Mouse (Mus musculus) heart, postnatal 4 days (tissue): ENCODE data around the gene Plk5. TPM values are rescaled to one million over a fixed set of nuclear protein-coding genes. Genes with fewer than 3 reads are reported as not detected.

ENCODE experiments used
- DNase-seq: peaks from one replicate; pipeline ENCODE4 v3.0.0; 2021
- total RNA-seq, 2 experiments: library from RNA; stranded (reverse); gene quantifications; 2 replicates each; pipeline ENCODE4 v1.2.3; 2021

The Plk5 gene
- total RNA-seq, 2 experiments from 2014 or later = not detected

GRCm38 (mm10) chr10:80357994-80358639 lies 1.9 kb downstream of the Plk5 start:
- peak; percentile 39 for DNase-seq

DNA sequence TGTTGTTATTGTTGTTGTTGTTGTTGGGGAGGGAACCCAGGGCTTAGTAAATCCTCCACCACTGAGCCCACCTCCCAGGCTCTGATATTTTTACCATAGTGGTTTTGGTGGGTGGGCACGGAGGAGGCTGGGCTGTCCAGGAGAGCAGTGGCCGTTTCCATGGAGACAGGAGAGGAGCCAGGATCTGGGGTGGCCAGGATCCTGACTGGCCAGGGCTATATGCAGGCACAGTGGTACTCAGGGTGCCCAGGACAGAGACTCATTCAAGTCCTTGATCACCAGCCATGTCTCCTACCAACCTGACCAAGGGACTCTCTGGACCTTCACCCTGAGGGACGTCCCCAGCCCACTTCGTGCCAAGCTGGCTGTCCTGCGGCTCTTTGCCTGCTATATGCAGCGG lies 7.5 kb downstream of the Plk5 start:
- DNase-seq = no peak

DNA sequence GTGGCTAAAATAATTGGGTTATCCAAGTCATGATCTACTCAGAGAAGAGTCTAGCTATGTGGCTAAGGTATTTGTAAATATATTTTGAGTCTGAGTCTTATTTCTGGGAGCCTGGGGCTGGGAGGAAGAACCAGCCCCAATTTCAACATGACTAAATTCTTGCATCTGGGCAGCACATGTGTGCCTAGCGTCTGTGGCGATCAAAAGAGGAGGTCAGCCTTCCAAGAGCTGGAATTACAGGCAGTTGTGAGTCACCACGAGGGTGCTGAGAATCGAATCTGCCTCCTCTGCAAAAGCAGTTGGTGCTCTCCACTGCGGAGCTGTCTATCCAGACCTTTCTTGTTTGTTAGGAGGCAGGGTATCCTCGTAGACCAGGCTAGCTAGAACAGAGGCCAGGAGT lies 9.5 kb downstream of the Plk5 start:
- no peak for DNase-seq

DNA sequence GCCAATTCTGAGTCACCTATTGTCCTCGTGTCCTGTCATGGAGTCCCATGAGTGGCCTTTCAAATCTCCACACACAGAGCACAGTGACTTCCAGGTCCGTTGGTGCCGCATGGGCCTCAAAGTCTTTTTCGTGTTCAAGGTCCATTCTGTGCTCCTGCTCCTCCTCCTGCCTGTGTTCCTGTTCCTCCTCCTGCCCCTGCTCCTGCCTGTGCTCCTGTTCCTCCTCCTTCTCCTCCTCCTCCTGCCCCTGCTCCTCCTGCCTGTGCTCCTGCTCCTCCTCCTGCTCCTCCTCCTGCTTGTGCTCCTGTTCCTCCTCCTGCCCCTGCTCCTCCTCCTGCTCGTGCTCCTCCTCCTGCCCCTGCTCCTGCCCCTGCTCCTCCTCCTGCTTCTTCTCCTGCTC lies 11.7 kb downstream of the Plk5 start:
- no peak for DNase-seq

DNA sequence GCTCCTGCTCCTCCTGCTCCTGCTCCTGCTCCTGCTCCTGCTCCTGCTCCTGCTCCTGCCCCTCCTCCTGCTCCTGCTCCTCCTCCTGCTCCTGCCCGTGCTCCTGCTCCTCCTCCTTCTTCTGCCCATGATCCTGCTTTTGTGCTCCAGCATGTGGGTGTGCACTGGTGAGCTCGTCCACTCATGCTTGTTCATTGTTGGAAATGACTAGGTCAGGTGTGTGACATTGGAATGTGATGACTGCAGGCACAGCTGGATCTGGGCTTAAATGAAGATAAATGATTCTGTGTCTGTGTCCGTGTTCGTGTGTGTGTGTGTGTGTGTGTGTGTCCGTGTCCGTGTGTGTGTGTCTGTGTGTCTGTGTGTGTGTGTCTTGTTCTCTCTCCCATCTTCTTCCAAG lies 12.1 kb downstream of the Plk5 start:
- DNase-seq = no peak

DNA sequence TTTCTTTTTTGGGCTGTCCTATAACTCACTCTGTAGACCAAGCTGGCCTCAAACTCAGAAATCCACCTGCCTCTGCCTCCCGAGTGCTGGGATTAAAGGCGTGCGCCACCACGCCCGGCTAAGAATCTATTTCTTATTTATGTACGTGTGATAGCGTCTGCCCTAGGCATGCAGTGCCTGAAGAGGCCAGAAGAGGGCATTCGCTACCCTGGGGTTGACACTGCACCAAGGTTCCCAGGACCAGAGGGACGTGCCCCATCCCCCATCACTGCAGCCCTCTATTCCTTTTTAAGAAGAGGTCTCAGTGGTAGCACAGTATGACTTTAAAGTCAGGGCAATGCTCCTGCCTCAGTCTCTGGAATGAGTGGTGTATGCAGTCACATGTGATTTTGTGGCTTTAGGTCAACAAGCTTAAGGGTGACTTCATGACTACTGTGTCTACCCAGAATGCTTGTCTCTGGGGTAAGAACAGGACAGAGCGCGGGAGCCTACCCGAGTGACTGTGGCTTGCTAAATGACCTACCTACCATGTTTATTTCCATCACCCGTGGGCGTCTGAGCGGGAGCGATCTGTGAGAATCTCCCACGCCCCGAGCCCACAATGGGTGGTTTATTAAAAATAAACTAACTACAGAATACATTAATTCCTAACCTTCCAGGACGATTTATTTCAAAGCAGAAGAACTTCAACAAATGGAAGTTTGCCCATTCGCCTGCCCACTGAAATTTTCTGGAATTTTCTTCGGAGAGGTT lies 13.9 kb downstream of the Plk5 start:
- no peak for DNase-seq

GRCm38 (mm10) chr10:80371411-80371966 lies 15.2 kb downstream of the Plk5 start:
- no peak for DNase-seq

DNA sequence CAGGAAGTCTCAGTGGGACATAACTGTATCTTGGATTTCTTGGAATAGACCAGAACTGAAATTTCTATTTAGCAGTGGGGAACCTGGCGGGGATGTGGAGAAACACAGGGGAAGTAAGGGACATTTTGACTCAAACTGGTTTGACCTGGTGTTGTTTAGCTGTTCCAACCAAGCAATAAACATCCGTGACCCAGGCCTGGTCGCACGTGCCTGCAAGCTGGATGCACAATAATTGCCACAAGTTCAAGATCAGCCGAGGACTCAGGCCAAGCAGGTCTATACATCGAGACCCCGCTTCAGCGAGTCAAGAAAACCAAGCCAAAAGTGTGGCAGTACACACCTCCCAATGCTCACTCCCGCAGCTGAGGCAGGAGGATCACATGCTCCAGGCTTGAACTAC lies 15.7 kb downstream of the Plk5 start:
- no peak for DNase-seq

DNA sequence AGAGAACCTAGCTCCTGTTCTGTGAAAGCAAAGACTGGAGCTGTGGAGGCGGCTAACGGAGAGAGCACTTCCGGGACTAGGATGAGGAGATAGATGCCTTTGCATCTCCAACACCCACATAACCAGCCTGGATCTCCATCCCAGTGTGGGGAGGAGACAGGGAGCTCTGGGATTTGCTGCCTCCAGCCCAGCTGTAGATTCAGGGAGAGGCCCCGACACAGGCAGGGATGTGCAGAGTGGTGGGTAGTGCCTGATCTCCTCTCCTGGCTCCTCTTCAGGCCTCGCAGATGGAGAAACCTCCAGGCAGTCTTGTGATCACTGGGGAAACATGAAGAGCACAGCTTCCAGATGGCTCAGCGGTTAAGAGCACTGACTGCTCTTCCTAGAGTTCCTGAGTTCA lies 16.4 kb downstream of the Plk5 start:
- DNase-seq = no peak

- DNase-seq = peak; percentile 87
Observed at GRCm38 (mm10) chr10:80374063-80374462, 17.8 kb downstream of the Plk5 start.

GRCm38 (mm10) chr10:80376160-80376559 lies 19.9 kb downstream of the Plk5 start:
- DNase-seq = peak; percentile 98

DNA sequence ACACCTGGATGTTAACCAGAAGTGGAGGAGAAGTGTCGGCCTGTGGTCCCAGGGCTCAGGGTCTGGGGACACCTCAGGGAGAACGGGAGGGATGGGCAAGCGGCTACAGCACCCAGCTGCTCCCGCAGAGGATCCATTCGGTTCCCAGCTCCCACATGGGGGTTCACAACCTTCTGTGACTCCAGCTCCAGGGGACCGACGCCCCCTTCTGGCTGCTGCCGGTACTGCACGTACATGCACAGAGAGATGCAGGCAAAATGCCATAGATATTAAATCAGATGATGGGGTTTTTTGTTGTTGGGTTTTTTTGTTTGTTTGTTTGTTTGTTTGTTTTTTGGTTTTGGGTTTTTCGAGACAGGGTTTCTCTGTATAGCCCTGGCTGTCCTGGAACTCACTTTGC lies 21.5 kb downstream of the Plk5 start:
- DNase-seq = peak; percentile 59

DNA sequence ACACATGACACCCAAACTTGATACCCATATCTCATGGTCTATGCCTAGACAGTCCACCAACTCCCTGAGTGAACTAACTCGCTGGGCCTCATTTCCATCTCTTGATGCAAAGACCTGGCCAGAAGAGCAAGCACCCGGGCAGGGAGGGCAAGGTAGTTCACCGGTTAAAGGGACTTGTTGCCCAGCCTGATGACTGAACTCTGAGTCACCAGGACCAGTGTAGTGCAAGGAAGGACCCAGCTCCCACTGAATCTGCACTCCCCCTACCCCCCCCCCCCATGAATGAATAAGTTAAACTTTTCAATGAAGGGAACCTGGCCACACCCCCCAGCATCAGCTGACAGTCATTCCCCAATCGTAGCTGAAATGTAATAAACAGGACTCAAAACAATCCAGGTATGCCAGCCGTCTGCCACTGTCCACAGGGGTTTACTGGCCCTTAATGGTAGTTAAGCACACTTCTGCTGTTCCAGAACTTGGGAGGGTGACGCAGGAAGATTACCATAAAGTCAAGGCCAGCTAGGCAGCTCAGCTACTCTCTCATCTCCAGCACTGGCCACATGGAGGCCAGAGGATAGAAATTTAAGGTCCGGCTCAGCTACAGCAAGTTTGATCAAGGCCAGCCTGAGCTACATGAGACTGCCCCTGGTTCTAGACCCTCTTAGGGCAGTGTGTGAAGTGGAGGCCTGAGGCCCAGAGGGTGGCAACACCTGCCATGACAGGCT lies 26.5 kb downstream of the Plk5 start:
- no peak for DNase-seq

GRCm38 (mm10) chr10:80383431-80383830 lies 27.2 kb downstream of the Plk5 start:
- DNase-seq = no peak

DNA sequence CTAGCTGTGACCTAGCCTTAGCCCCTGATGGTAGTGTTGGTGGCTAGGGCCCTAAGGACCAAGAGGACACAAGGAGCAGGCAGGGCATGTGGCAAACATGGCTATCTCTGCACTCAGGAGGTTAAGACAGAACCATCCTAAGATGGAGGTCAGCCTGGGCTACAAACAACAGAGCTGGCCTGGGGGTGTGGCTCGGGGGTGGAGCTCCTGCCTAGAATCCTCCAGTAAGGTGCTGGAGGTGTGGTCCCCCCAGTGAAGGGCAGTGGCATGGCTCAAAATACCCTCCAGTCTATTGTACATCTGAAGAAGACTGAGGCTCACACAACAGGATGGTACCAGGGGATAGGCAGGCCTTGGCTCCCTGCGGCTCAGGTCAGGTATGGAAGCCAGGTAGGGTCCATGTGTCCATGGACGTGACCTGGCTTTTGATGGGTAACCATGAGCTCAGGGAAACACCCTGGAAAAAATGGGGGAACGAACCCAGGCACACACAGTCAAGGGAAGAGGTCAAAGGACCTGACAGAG lies 27.9 kb downstream of the Plk5 start:
- DNase-seq = no peak

- no peak for DNase-seq
Observed at GRCm38 (mm10) chr10:80384709-80385108, 28.4 kb downstream of the Plk5 start.

DNA sequence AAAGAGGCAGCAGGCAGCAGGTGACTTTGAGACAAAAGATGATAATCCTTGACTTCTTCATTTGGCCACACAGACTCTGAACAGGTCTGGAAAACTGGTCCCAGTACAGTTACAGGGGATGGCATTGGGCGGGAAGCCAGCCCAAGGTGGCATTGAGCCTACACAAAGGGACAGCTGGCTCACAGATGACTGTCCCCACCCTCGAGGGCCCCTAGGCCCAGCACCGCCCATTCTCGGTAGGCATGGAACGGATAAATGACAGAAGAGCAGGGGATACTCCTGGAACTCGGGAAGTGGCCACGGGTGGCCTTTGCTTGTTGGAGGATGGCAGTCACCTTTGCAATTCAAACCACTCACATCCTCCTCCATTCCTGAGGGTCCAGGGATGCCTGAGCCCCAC lies 29.1 kb downstream of the Plk5 start:
- no peak for DNase-seq

DNA sequence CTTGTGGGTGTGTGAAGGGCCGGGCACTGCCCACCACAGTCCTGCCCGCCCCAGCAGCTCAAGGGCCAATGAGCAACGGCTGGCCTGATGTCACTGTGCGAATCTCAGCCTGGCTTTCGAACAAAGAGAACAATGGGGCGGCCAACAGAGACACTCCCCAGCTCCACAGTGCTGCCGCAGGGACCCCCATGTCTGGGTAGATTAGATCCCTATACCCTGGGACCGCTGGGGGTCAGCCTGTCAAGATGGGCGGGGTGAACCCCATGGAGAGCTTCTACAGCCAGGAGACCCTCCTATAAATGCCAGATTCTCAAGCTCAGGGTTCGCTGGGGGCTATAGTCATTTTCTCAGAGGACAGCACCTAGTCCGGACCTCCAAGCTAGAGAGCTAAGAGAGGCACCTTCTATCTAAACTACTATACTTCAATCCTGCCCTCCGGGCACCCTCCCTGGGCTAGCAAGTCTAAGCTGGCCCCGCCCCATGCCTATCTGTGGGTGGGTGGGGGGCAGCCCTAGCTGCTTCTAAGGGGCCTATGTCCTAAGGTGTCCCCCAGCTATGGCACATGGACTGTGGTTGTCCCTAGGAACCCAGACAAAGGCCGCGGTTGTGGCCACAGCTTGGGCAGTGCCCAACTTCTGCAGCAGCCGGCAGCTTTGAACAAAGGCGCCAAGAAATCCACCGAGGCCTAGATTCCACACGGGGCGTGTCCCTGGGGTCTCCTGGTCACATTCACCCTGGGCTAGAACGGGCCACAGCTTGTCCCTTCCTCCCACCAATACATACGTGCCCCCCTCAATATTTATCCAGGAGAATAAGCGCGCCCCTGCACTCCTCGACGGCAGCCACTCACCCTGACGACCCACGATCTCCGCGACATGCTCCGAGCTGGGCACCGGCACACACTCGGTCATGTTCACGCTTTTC lies 29.8 kb downstream of the Plk5 start:
- peak; percentile 71 for DNase-seq

DNA sequence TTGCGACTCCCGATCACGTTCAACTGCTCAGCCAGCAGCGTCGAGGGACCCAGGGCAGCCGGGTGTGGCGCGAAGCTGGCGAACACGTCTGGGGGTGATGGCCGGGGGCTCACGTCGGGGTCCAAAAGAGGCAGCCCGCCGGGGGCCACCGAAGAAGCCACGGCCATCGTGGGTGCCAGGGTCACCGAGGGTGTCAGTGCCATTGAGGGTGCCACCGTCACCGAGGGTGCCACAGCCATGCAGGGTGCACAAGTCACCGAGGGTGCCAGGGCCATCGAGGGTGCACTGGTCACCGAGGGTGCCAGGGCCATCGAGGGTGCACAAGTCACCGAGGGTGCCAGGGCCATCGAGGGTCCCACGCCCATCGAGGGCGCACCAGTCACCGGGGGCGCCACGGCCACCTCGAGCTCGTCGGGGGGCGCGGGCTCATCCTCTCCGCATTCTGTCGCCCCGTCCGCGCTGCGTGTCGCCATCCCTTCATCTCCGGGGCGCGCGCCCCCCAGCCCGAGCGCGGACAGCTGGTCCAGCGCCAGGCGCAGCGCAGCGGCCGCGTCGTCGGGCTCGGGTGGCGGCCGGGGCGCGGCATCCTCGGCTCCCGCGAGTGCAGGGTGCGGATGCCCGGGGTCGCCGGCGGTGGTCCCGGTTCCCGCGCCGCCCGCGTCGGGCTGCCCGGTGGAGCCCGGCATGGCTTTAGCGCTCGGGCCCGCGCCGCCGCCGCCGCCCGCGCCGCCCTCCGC lies 30.6 kb downstream of the Plk5 start:
- peak; percentile 50 for DNase-seq

DNA sequence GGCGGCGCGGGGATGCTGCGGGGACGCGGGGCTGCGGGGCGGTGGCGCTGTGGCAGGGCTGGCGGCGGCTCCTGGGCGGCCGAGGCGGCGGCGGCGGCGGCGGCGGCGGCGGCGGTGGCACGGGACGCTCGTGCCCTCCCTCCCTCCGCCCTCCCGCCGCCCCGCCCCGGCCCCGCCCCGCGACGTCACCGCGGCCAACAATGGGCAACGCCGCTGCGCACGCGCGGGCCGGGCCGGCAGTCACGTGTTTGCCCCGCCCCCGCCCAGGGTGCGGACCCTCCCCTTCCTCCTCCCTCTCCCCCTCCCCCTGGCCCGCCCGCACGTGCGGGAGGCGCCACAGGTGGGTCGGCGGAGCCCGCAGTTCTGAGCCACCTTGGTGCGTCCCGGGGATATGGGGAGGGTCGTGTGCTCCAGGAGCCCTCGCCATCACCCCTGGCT lies 31.3 kb downstream of the Plk5 start, which contains the start of gene Mex3d:
Gene Mex3d, minus strand, starts transcription at position 138 of the 438 bp plus-strand sequence.
- peak; percentile 94 for DNase-seq

DNA sequence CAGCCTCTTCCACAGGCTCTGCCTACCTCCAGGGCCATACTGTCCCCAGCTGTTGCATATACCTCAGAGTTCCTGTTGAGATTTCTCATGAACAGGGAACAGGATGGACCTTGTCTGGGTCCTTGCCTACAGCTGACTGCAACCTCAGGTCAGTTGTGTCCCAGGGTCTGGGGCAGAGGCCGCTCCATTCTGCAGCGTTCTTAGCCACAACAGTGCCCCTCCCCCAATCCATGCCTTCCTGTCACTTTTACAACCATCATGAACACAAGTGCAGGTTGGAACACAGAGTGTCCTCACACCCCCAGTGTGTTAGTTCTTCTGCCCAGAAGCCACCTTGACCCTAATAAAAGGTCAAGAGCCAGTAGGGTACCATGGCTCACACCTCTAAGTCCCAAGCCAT lies 32.5 kb downstream of the Plk5 start:
- no peak for DNase-seq
